Mouse (Mus musculus): Measurements from ENCODE around the gene Ifnab.

Ifnab gene

GRCm38 (mm10) chr4:88676824-88677223 lies 14.3 kb downstream of the Ifnab start, which contains the start of gene Ifna16:
TSS of gene Ifna16 (minus strand) at chr4:88676924.
- DNase-seq (ENCODE audit: low read depth), result no peak

- no peak for DNase-seq (ENCODE audit: low read depth)
Measured at GRCm38 (mm10) chr4:88655461-88655860, 35.7 kb downstream of the Ifnab start.

GRCm38 (mm10) chr4:88653644-88654043 lies 37.5 kb downstream of the Ifnab start:
- no peak for DNase-seq (ENCODE audit: low read depth)

- DNase-seq (ENCODE audit: low read depth), result no peak
Measured at GRCm38 (mm10) chr4:88644359-88644758, 46.8 kb downstream of the Ifnab start, which contains the start of gene Ifna13. TSS of gene Ifna13 (minus strand) at chr4:88644459.

GRCm38 (mm10) chr4:88642526-88642925 lies 48.6 kb downstream of the Ifnab start:
- peak; percentile 12 for DNase-seq (ENCODE audit: low read depth)

GRCm38 (mm10) chr4:88641077-88641831 lies 49.9 kb downstream of the Ifnab start:
- peak; percentile 100 for DNase-seq (ENCODE audit: low read depth)

- no peak for DNase-seq (ENCODE audit: low read depth)
Measured at GRCm38 (mm10) chr4:88640704-88641076, 50.5 kb downstream of the Ifnab start.
